Mouse (Mus musculus): ENCODE data around the gene Pptc7.

The Pptc7 gene

GRCm38 (mm10) chr5:122327283-122327682 lies 43.1 kb downstream of the Pptc7 start:
- in situ Hi-C loops (cut with MboI, MseI) = no loop called here

- in situ Hi-C loops (cut with MboI, MseI) = no loop called here
Measured at GRCm38 (mm10) chr5:122330269-122330668, 46.1 kb downstream of the Pptc7 start.

GRCm38 (mm10) chr5:122334682-122335081 lies 50.5 kb downstream of the Pptc7 start:
- in situ Hi-C loops (cut with MboI, MseI) = no loop called here

GRCm38 (mm10) chr5:122336554-122337294 lies 52.6 kb downstream of the Pptc7 start:
- in situ Hi-C loops (cut with MboI, MseI) = no loop called here

GRCm38 (mm10) chr5:122342874-122343273 lies 58.7 kb downstream of the Pptc7 start:
- in situ Hi-C loops (cut with MboI, MseI) = no loop called here

GRCm38 (mm10) chr5:122343768-122344167 lies 59.6 kb downstream of the Pptc7 start:
- in situ Hi-C loops (cut with MboI, MseI) = no loop called here

GRCm38 (mm10) chr5:122344260-122344659 lies 60.1 kb downstream of the Pptc7 start:
- in situ Hi-C loops (cut with MboI, MseI) = no loop called here

- in situ Hi-C loops (cut with MboI, MseI) = no loop called here
Measured at GRCm38 (mm10) chr5:122345777-122346176, 61.6 kb downstream of the Pptc7 start.

- in situ Hi-C loops (cut with MboI, MseI) = loop anchor here (5.0 kb wide), 1 partner anchor 87 kb away; no protein-coding TSS in a partner anchor
Measured at GRCm38 (mm10) chr5:122353807-122354491, 69.8 kb downstream of the Pptc7 start, which contains the start of the genes Rad9b and Vps29. Gene Rad9b, minus strand, starts transcription at chr5:122354233. Gene Vps29, plus strand, starts transcription at chr5:122354369.

- in situ Hi-C loops (cut with MboI, MseI) = loop anchor here (5.0 kb wide), 1 partner anchor 87 kb away; no protein-coding TSS in a partner anchor
Measured at GRCm38 (mm10) chr5:122354492-122355067, 70.4 kb downstream of the Pptc7 start.

- in situ Hi-C loops (cut with MboI, MseI) = no loop called here
Measured at GRCm38 (mm10) chr5:122371591-122372191, 87.5 kb downstream of the Pptc7 start, which contains the start of gene Gpn3. Gene Gpn3, plus strand, starts transcription at chr5:122371876.

GRCm38 (mm10) chr5:122372192-122372769 lies 88.1 kb downstream of the Pptc7 start, which contains the start of gene Fam216a:
Gene Fam216a, minus strand, starts transcription at chr5:122372364.
- in situ Hi-C loops (cut with MboI, MseI) = no loop called here

GRCm38 (mm10) chr5:122372878-122373277 lies 88.7 kb downstream of the Pptc7 start:
- in situ Hi-C loops (cut with MboI, MseI) = no loop called here
